Mouse (Mus musculus): ENCODE data around the gene Serpina3i. TPM values are rescaled to one million over a fixed set of nuclear protein-coding genes. Genes with fewer than 3 reads are reported as not detected.

The Serpina3i gene
- polyA plus RNA-seq, 1 experiment, result not detected

GRCm38 (mm10) chr12:104261041-104261440 is 1.9 kb upstream of the Serpina3i start:
- TF ChIP-seq SRF (IDR thresholded peaks at IDR 0.05; ENCODE audit: control insufficient read depth, insufficient read length, low read depth), result no peak
- TF ChIP-seq E2F4 (IDR thresholded peaks at IDR 0.05; ENCODE audit: insufficient read depth), result no peak
- no peak for TF ChIP-seq POLR2AphosphoS2 (IDR thresholded peaks at IDR 0.05; ENCODE audit: insufficient read length, low read depth)
- TF ChIP-seq TCF3 (IDR thresholded peaks at IDR 0.05; ENCODE audit: insufficient read length, low read depth), result no peak
- TF ChIP-seq CEBPB (IDR thresholded peaks at IDR 0.05; ENCODE audit: insufficient read depth, poor library complexity, severe bottlenecking), result no peak
- no peak for TF ChIP-seq REST (IDR thresholded peaks at IDR 0.05; ENCODE audit: insufficient read depth, insufficient read length)
- no peaks in the 10 kb centered on the region for H3K27me3 ChIP-seq (ENCODE audit: control insufficient read depth, insufficient read depth, insufficient read length)
- no peak overlapping the region for H3K4me2 ChIP-seq (ENCODE audit: low read depth)
- H3K4me3 ChIP-seq, result no peak overlapping the region
- no peaks in the 10 kb centered on the region for H3K79me2 ChIP-seq (ENCODE audit: control insufficient read depth, insufficient read depth)
- no peaks in the 10 kb centered on the region for H3K36me3 ChIP-seq (ENCODE audit: control insufficient read depth, insufficient read depth)
- no peak overlapping the region for H3ac ChIP-seq (ENCODE audit: control insufficient read depth, insufficient read length)

DNA sequence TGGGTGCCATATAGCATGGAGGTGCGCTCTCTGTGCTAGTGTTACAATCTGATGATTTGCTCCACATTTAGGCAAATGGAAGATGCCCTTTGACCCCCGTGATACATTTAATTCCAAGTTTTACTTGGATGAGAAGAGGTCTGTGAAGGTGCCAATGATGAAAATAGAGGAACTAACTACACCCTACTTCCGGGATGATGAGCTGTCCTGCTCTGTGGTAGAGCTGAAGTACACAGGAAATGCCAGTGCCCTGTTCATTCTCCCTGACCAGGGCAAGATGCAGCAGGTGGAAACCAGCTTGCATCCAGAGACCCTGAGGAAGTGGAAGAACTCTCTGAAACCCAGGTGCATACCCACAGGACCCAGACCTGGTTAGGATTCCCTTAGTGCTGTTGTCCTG is 3.5 kb downstream of the Serpina3i start:
- TF ChIP-seq E2F4 (IDR thresholded peaks at IDR 0.05; ENCODE audit: insufficient read depth), result no peak
- no peak for TF ChIP-seq REST (IDR thresholded peaks at IDR 0.05; ENCODE audit: insufficient read depth, insufficient read length)
- TF ChIP-seq MYOG (IDR thresholded peaks at IDR 0.05; ENCODE audit: control insufficient read depth in 1 of 3, insufficient read depth in 1 of 3, insufficient read length in 2 of 3, low read depth in 2 of 3), result no peak
- no peak for TF ChIP-seq CEBPB (IDR thresholded peaks at IDR 0.05; ENCODE audit: insufficient read depth, poor library complexity, severe bottlenecking)
- no peak for TF ChIP-seq MAX (IDR thresholded peaks at IDR 0.05; ENCODE audit: low read depth)
- no peaks in the 10 kb centered on the region for H3K36me3 ChIP-seq (ENCODE audit: control insufficient read depth, insufficient read depth)
- H3ac ChIP-seq (ENCODE audit: control insufficient read depth, insufficient read length), result no peak overlapping the region
- no peaks in the 10 kb centered on the region for H3K27me3 ChIP-seq (ENCODE audit: control insufficient read depth, insufficient read depth, insufficient read length)
- no peak overlapping the region for H3K4me3 ChIP-seq
- no peak overlapping the region for H3K4me2 ChIP-seq (ENCODE audit: low read depth)
- H3K79me2 ChIP-seq (ENCODE audit: control insufficient read depth, insufficient read depth), result no peaks in the 10 kb centered on the region

- Histone ChIP-seq H3ac (ENCODE audit: control insufficient read depth, insufficient read length) (no peak overlapping the region), H3K27me3 (ENCODE audit: control insufficient read depth, insufficient read depth, insufficient read length) (no peaks in the 10 kb centered on the region), H3K4me3 (no peak overlapping the region), H3K79me2 (ENCODE audit: control insufficient read depth, insufficient read depth) (no peaks in the 10 kb centered on the region), H3K36me3 (ENCODE audit: control insufficient read depth, insufficient read depth) (no peaks in the 10 kb centered on the region), H3K4me2 (ENCODE audit: low read depth) (no peak overlapping the region)
- TF ChIP-seq SRF (IDR thresholded peaks at IDR 0.05; ENCODE audit: control insufficient read depth, insufficient read length, low read depth) (no peak), CEBPB (IDR thresholded peaks at IDR 0.05; ENCODE audit: insufficient read depth, poor library complexity, severe bottlenecking) (no peak), TCF3 (IDR thresholded peaks at IDR 0.05; ENCODE audit: insufficient read length, low read depth) (no peak), POLR2A (IDR thresholded peaks at IDR 0.05; ENCODE audit: insufficient read length, low read depth) (no peak), TCF12 (IDR thresholded peaks at IDR 0.05; ENCODE audit: insufficient read depth, poor library complexity, severe bottlenecking) (no peak), MYOD1 (IDR thresholded peaks at IDR 0.05; ENCODE audit: control insufficient read depth in 1 of 3, insufficient read length in 2 of 3, low read depth in 2 of 3) (no peak), MAX (IDR thresholded peaks at IDR 0.05; ENCODE audit: low read depth) (no peak), E2F4 (IDR thresholded peaks at IDR 0.05; ENCODE audit: insufficient read depth) (no peak), USF1 (IDR thresholded peaks at IDR 0.05; ENCODE audit: low read depth) (no peak), REST (IDR thresholded peaks at IDR 0.05; ENCODE audit: insufficient read depth, insufficient read length) (no peak), MYOG (IDR thresholded peaks at IDR 0.05; ENCODE audit: control insufficient read depth in 1 of 3, insufficient read depth in 1 of 3, insufficient read length in 2 of 3, low read depth in 2 of 3) (no peak), POLR2AphosphoS2 (IDR thresholded peaks at IDR 0.05; ENCODE audit: insufficient read length, low read depth) (no peak)
Observed at GRCm38 (mm10) chr12:104278216-104279055, 15.5 kb downstream of the Serpina3i start.

- H3K27me3 ChIP-seq (ENCODE audit: control insufficient read depth, insufficient read depth, insufficient read length), result no peaks in the 10 kb centered on the region
- no peaks in the 10 kb centered on the region for H3K79me2 ChIP-seq (ENCODE audit: control insufficient read depth, insufficient read depth)
- no peak overlapping the region for H3K4me2 ChIP-seq (ENCODE audit: low read depth)
- H3K36me3 ChIP-seq (ENCODE audit: control insufficient read depth, insufficient read depth), result no peaks in the 10 kb centered on the region
- no peak overlapping the region for H3ac ChIP-seq (ENCODE audit: control insufficient read depth, insufficient read length)
- H3K4me3 ChIP-seq, result no peak overlapping the region
- TF ChIP-seq E2F4 (IDR thresholded peaks at IDR 0.05; ENCODE audit: insufficient read depth), result no peak
- no peak for TF ChIP-seq MYOG (IDR thresholded peaks at IDR 0.05; ENCODE audit: control insufficient read depth in 1 of 3, insufficient read depth in 1 of 3, insufficient read length in 2 of 3, low read depth in 2 of 3)
- TF ChIP-seq MAX (IDR thresholded peaks at IDR 0.05; ENCODE audit: low read depth), result no peak
- TF ChIP-seq POLR2A (IDR thresholded peaks at IDR 0.05; ENCODE audit: insufficient read length, low read depth), result no peak
- no peak for TF ChIP-seq MYOD1 (IDR thresholded peaks at IDR 0.05; ENCODE audit: control insufficient read depth in 1 of 3, insufficient read length in 2 of 3, low read depth in 2 of 3)
- TF ChIP-seq REST (IDR thresholded peaks at IDR 0.05; ENCODE audit: insufficient read depth, insufficient read length), result no peak
- TF ChIP-seq TCF12 (IDR thresholded peaks at IDR 0.05; ENCODE audit: insufficient read depth, poor library complexity, severe bottlenecking), result no peak
- TF ChIP-seq TCF3 (IDR thresholded peaks at IDR 0.05; ENCODE audit: insufficient read length, low read depth), result no peak
- no peak for TF ChIP-seq USF1 (IDR thresholded peaks at IDR 0.05; ENCODE audit: low read depth)
- no peak for TF ChIP-seq POLR2AphosphoS2 (IDR thresholded peaks at IDR 0.05; ENCODE audit: insufficient read length, low read depth)
Observed at GRCm38 (mm10) chr12:104279056-104279435, 16.1 kb downstream of the Serpina3i start.

DNA sequence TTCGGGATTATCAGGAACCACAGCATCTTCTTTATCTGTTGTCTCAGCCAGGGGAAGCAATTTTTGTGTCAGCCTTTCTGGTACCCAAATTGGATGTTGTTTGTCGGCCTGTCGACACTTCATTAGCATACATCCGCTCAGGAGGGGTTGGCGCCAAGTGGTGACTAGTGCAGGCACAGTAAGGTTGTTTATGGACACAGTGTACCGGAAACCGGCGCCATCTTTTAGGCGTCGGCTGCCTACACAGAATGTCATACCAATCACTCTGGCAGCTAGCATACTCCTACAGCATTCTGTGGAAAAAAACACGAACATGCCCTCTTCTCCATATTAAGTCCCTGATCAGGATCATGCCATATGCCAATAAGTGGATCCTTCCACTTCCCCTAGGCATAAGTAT is 20.5 kb downstream of the Serpina3i start:
- H3K4me2 ChIP-seq (ENCODE audit: low read depth), result no peak overlapping the region
- TF ChIP-seq REST (IDR thresholded peaks at IDR 0.05; ENCODE audit: insufficient read depth, insufficient read length), result no peak
- no peak for TF ChIP-seq MYOD1 (IDR thresholded peaks at IDR 0.05; ENCODE audit: control insufficient read depth in 1 of 3, insufficient read length in 2 of 3, low read depth in 2 of 3)
- no peak for TF ChIP-seq MYOG (IDR thresholded peaks at IDR 0.05; ENCODE audit: control insufficient read depth in 1 of 3, insufficient read depth in 1 of 3, insufficient read length in 2 of 3, low read depth in 2 of 3)
- H3K4me3 ChIP-seq, result no peak overlapping the region
- no peaks in the 10 kb centered on the region for H3K79me2 ChIP-seq (ENCODE audit: control insufficient read depth, insufficient read depth)
- no peaks in the 10 kb centered on the region for H3K27me3 ChIP-seq (ENCODE audit: control insufficient read depth, insufficient read depth, insufficient read length)
- H3ac ChIP-seq (ENCODE audit: control insufficient read depth, insufficient read length), result no peak overlapping the region
- no peaks in the 10 kb centered on the region for H3K36me3 ChIP-seq (ENCODE audit: control insufficient read depth, insufficient read depth)
